Mouse (Mus musculus): Measurements from ENCODE around the gene Fbxo24. TPM values are rescaled to one million over a fixed set of nuclear protein-coding genes. Genes with fewer than 3 reads are reported as not detected.

Fbxo24 gene
- total RNA-seq, 2 experiments from 2014 or later: 0.21 TPM; not detected in 1

DNA sequence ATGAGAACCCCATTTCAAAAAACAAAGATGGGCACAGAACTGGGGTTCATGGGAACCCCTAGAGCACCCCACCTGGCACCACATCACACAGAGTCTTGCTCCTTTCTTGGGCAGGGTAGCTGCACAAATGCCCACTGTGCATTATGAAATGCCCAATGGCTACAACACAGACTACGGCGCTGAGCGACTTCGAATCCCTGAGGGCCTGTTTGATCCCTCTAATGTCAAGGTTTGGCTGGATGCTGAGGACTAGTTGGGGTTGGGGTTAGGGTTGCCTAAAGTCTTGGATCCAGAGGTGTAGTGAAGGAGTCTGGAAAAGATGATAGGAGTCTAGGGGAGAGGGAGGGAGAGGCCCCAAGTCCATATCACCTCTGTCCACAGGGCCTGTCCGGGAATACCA lies 62.4 kb downstream of the Fbxo24 start:
- DNase-seq (ENCODE audit: low spot score): no peak

DNA sequence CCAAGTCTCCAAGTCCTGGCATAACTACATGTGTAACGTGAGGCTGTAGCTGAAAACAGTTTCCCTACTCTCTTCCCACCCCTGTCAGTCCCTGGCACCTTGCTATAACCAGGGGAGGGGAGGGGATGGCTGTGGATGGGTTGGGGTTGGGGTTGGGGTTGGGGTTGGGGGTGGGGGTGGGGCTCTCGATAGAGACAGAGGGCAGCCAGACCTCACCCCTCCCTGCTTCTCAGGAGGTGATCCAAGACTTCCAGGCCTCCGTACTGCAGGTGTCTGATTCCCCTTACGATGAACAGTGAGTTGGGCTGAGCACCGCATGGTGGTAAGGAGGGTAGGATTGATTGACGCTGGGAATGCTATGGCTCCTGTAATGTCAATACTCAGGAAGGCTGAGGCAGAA lies 63.1 kb downstream of the Fbxo24 start:
- no peak for DNase-seq (ENCODE audit: low spot score)

DNA sequence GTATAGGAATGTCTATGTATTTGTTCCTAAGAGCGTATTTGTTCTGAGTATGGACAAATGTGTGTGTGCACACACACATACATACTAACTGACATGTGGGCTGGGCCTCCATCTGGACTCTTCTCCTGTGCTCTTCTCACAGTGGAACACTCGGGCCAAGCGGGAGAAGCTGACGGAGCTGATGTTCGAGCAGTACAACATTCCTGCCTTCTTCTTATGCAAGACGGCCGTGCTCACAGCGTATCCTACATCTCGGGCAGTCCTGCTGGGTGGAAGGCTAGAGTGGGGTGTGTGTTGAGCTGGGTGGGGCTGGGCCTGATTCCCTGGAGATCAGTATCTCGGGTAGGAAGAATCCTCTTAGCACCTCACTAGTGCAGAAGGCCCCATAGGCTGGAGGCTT lies 65.8 kb downstream of the Fbxo24 start:
- no peak for DNase-seq (ENCODE audit: low spot score)

Other genes with a start within 250 kb of the Fbxo24 start
- gene Zan, start 151.9 kb downstream of the Fbxo24 start, total RNA-seq (2021): under 1 TPM in 1 of 2 experiments, not detected in 1; 0.07 TPM
- 10 to 100 TPM in 1 of 2 experiments, 1 to 10 TPM in 1; 8.9 to 10.8 TPM for gene Pop7, start 126.5 kb downstream of the Fbxo24 start, total RNA-seq (2021)
- 10 to 100 TPM; 19.9 to 23.5 TPM for gene Gigyf1, start 110.5 kb downstream of the Fbxo24 start, total RNA-seq (2021)
- not detected for gene Epo, start 95.8 kb downstream of the Fbxo24 start, total RNA-seq (2021)
- gene Gnb2, start 95.5 kb downstream of the Fbxo24 start, total RNA-seq (2021): 100 to 1,000 TPM; 111 to 134 TPM
- gene Actl6b, start 75.5 kb downstream of the Fbxo24 start, total RNA-seq (2021): not detected
- gene Tfr2, start 59.2 kb downstream of the Fbxo24 start, total RNA-seq (2021): under 1 TPM in 1 of 2 experiments, not detected in 1; 0.36 TPM
- 1 to 10 TPM; 8.8 to 8.9 TPM for gene Mospd3, start 27.9 kb downstream of the Fbxo24 start, total RNA-seq (2021)
- 10 to 100 TPM; 31.2 to 44.1 TPM for gene Pcolce, start 15.2 kb downstream of the Fbxo24 start, total RNA-seq (2021)
- 10 to 100 TPM; 15.0 to 18.0 TPM for gene Lrch4, start 119 bp upstream of the Fbxo24 start, total RNA-seq (2021)
- gene Gm20605, start 173 bp upstream of the Fbxo24 start, total RNA-seq (2021): 1 to 10 TPM; 1.0 to 2.2 TPM
- gene Sap25, start 12.3 kb upstream of the Fbxo24 start, total RNA-seq (2021): 1 to 10 TPM; 2.6 to 3.0 TPM
- gene Irs3, start 16.7 kb upstream of the Fbxo24 start, total RNA-seq (2021): under 1 TPM; 0.59 to 0.90 TPM
- gene Agfg2, start 55.7 kb upstream of the Fbxo24 start, total RNA-seq (2021): 1 to 10 TPM; 5.9 to 7.5 TPM
- under 1 TPM; 0.21 to 0.28 TPM for gene Nyap1, start 112.6 kb upstream of the Fbxo24 start, total RNA-seq (2021)
- 10 to 100 TPM; 53.0 to 68.0 TPM for gene Tsc22d4, start 116.7 kb upstream of the Fbxo24 start, total RNA-seq (2021)
- gene Ppp1r35, start 149.8 kb upstream of the Fbxo24 start, total RNA-seq (2021): 1 to 10 TPM; 6.2 to 7.7 TPM
- 10 to 100 TPM; 24.1 to 26.1 TPM for gene Mepce, start 158.7 kb upstream of the Fbxo24 start, total RNA-seq (2021)
- under 1 TPM; 0.14 to 0.26 TPM for gene Zcwpw1, start 158.8 kb upstream of the Fbxo24 start, total RNA-seq (2021)
- under 1 TPM; 0.16 to 0.28 TPM for gene Pilra, start 207.3 kb upstream of the Fbxo24 start, total RNA-seq (2021)
- gene Pilrb1, start 229.1 kb upstream of the Fbxo24 start, total RNA-seq (2021): under 1 TPM in 1 of 2 experiments, not detected in 1; 0.17 TPM
- gene Pilrb2, start 242.8 kb upstream of the Fbxo24 start, total RNA-seq (2021): not detected

Data from gastrocnemius, adult 18-20 months (tissue).